Mouse (Mus musculus) kidney, postnatal 14 days (tissue): Measurements from ENCODE around the gene Abcb9.
A peak's percentile ranks its signal among the peaks of the same experiment; 100 is the strongest.

ENCODE experiments used
- DNase-seq: peaks from one replicate; pipeline ENCODE4 v3.0.0; 2022; ENCODE audit warnings: mixed read lengths

Abcb9 gene

GRCm38 (mm10) chr5:124095596-124096232 lies at the start of gene Abcb9:
Abcb9 (minus strand) TSS chr5:124095798.
- DNase-seq: peak; percentile 99

GRCm38 (mm10) chr5:124138066-124138465 lies 42.5 kb upstream of the Abcb9 start:
- DNase-seq: no peak

- no peak for DNase-seq
Observed at GRCm38 (mm10) chr5:124134261-124134660, 38.7 kb upstream of the Abcb9 start.

- no peak for DNase-seq
Observed at GRCm38 (mm10) chr5:124125093-124125492, 29.5 kb upstream of the Abcb9 start.

- DNase-seq: no peak
Observed at GRCm38 (mm10) chr5:124122357-124122756, 26.8 kb upstream of the Abcb9 start.

GRCm38 (mm10) chr5:124119204-124119603 lies 23.6 kb upstream of the Abcb9 start:
- no peak for DNase-seq

- peak; percentile 82 for DNase-seq
Observed at GRCm38 (mm10) chr5:124115990-124116845, 20.6 kb upstream of the Abcb9 start, which contains the start of gene Arl6ip4. Arl6ip4 (plus strand) TSS chr5:124116089.

- DNase-seq: no peak
Observed at GRCm38 (mm10) chr5:124115531-124115930, 19.9 kb upstream of the Abcb9 start.

GRCm38 (mm10) chr5:124114276-124115025 lies 18.9 kb upstream of the Abcb9 start:
- no peak for DNase-seq

- DNase-seq: peak; percentile 73
Observed at GRCm38 (mm10) chr5:124113030-124113429, 17.4 kb upstream of the Abcb9 start.

- no peak for DNase-seq
Observed at GRCm38 (mm10) chr5:124112531-124112930, 16.9 kb upstream of the Abcb9 start.

GRCm38 (mm10) chr5:124111742-124112497 lies 16.3 kb upstream of the Abcb9 start, which contains the start of gene Ogfod2:
Ogfod2 (plus strand) TSS chr5:124112297.
- DNase-seq: peak; percentile 96

GRCm38 (mm10) chr5:124111077-124111741 lies 15.6 kb upstream of the Abcb9 start:
- peak; percentile 41 for DNase-seq

- DNase-seq: no peak
Observed at GRCm38 (mm10) chr5:124103552-124103951, 8.0 kb upstream of the Abcb9 start.

- DNase-seq: no peak
Observed at GRCm38 (mm10) chr5:124103020-124103419, 7.4 kb upstream of the Abcb9 start.

- DNase-seq: no peak
Observed at GRCm38 (mm10) chr5:124102326-124102725, 6.7 kb upstream of the Abcb9 start.

GRCm38 (mm10) chr5:124100128-124101044 lies 4.8 kb upstream of the Abcb9 start:
- no peak for DNase-seq

- no peak for DNase-seq
Observed at GRCm38 (mm10) chr5:124098923-124099322, 3.3 kb upstream of the Abcb9 start.

GRCm38 (mm10) chr5:124095077-124095581 lies 469 bp downstream of the Abcb9 start:
- DNase-seq: no peak

- no peak for DNase-seq
Observed at GRCm38 (mm10) chr5:124093852-124094604, 1.6 kb downstream of the Abcb9 start.
